Mouse (Mus musculus) E14TG2a.4 (cell line): ENCODE results near the gene Tln2.

Experiments
- CTCF ChIP-seq: conservative IDR thresholded peaks from 2 replicates; pipeline ENCODE4 v1.5.1; 2014; ENCODE audit warnings: low read length
- NANOG ChIP-seq: IDR thresholded peaks from 2 replicates; pipeline ENCODE4 v1.6.1; 2014; ENCODE audit warnings: borderline replicate concordance, low read length, mixed read lengths
- POU5F1 ChIP-seq: IDR thresholded peaks from 2 replicates; pipeline ENCODE4 v1.6.1; 2014; ENCODE audit warnings: low read length, borderline replicate concordance

GRCm38 (mm10) chr9:67354356-67354755 is 205.1 kb downstream of the Tln2 start:
- no peak for TF ChIP-seq CTCF
- TF ChIP-seq NANOG = no peak
- TF ChIP-seq POU5F1 = no peak
